Mouse (Mus musculus): ENCODE measurements around the gene Runx1. TPM values are rescaled to one million over a fixed set of nuclear protein-coding genes. Genes with fewer than 3 reads are reported as not detected.

The Runx1 gene
- polyA plus RNA-seq, 1 experiment from 2014 or later: 4.1 TPM

DNA sequence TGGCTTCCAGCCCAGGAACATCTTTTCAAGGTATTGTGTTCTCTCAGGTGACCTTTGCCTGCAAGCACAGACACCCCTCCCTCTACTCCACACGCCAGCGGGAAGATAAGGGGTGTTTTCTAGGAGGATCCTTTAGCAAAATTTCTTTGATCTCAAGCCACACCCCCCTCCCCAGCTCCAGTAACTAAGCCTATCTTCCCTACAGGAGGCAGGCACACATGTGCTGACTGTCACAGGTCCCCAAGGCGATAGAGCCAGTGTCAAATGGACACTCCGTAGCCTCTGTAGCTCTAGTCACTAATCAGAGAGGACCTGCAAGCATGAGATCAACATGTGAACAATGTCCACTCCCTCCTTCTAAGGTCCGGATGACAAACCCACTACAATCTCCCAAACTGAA is 259.8 kb downstream of the Runx1 start:
- WGBS (ENCODE audit: insufficient replicate concordance): 17% methylated on average over 5 of the region's 5 CpGs
- Histone ChIP-seq H3K4me2 (ENCODE audit: low read depth, low read length) (no peak overlapping the region), H3K9ac (ENCODE audit: low read depth, low read length) (no peak overlapping the region), H3K4me3 (ENCODE audit: low read depth, low read length) (no peak overlapping the region), H3K36me3 (ENCODE audit: control insufficient read depth, insufficient read depth) (no peaks in the 10 kb centered on the region), H3K27me3 (ENCODE audit: control insufficient read depth, insufficient read depth, low read depth, low read length) (no peaks in the 10 kb centered on the region; the same call in 1 of the 2 replicates), H3K27ac (ENCODE audit: low read length) (no peak overlapping the region), H3K9me3 (replicated peaks; ENCODE audit: control insufficient read depth, low read length) (no peaks in the 10 kb centered on the region), H3K4me1 (ENCODE audit: control insufficient read depth, low read depth, low read length) (no peaks in the 10 kb centered on the region)
- no peak for ATAC-seq (ENCODE audit: low read depth)

GRCm38 (mm10) chr16:92565708-92566107 is 260.2 kb downstream of the Runx1 start:
- Histone ChIP-seq H3K9me3 (replicated peaks; ENCODE audit: control insufficient read depth, low read length) (no peaks in the 10 kb centered on the region), H3K27ac (ENCODE audit: low read length) (no peak overlapping the region), H3K36me3 (ENCODE audit: control insufficient read depth, insufficient read depth) (no peaks in the 10 kb centered on the region), H3K4me1 (ENCODE audit: control insufficient read depth, low read depth, low read length) (no peaks in the 10 kb centered on the region), H3K4me2 (ENCODE audit: low read depth, low read length) (no peak overlapping the region), H3K4me3 (ENCODE audit: low read depth, low read length) (no peak overlapping the region), H3K9ac (ENCODE audit: low read depth, low read length) (no peak overlapping the region), H3K27me3 (ENCODE audit: control insufficient read depth, insufficient read depth, low read depth, low read length) (no peaks in the 10 kb centered on the region; the same call in 1 of the 2 replicates)
- WGBS (ENCODE audit: insufficient replicate concordance): 2% methylated on average over 6 of the region's 6 CpGs
- no peak for ATAC-seq (ENCODE audit: low read depth)

GRCm38 (mm10) chr16:92565291-92565690 is 260.7 kb downstream of the Runx1 start:
- H3K4me3 ChIP-seq (ENCODE audit: low read depth, low read length): no peak overlapping the region
- ATAC-seq (ENCODE audit: low read depth): no peak

GRCm38 (mm10) chr16:92555051-92555450 is 270.9 kb downstream of the Runx1 start:
- Histone ChIP-seq H3K9me3 (replicated peaks; ENCODE audit: control insufficient read depth, low read length) (no peaks in the 10 kb centered on the region), H3K4me3 (ENCODE audit: low read depth, low read length) (no peak overlapping the region), H3K27me3 (ENCODE audit: control insufficient read depth, insufficient read depth, low read depth, low read length) (no peaks in the 10 kb centered on the region), H3K4me1 (ENCODE audit: control insufficient read depth, low read depth, low read length) (no peaks in the 10 kb centered on the region), H3K27ac (ENCODE audit: low read length) (no peak overlapping the region), H3K36me3 (ENCODE audit: control insufficient read depth, insufficient read depth) (no peaks in the 10 kb centered on the region), H3K4me2 (ENCODE audit: low read depth, low read length) (no peak overlapping the region), H3K9ac (ENCODE audit: low read depth, low read length) (no peak overlapping the region)
- no peak for ATAC-seq (ENCODE audit: low read depth)
- 41% methylated on average over 1 of the region's 1 CpGs for WGBS (ENCODE audit: insufficient replicate concordance)

More at GRCm38 (mm10) chr16:92565291-92565690, 260.7 kb downstream of the Runx1 start:
- Histone ChIP-seq H3K9ac (ENCODE audit: low read depth, low read length) (no peak overlapping the region), H3K27me3 (ENCODE audit: control insufficient read depth, insufficient read depth, low read depth, low read length) (no peaks in the 10 kb centered on the region; the same call in 1 of the 2 replicates), H3K27ac (ENCODE audit: low read length) (no peak overlapping the region), H3K36me3 (ENCODE audit: control insufficient read depth, insufficient read depth) (no peaks in the 10 kb centered on the region), H3K4me1 (ENCODE audit: control insufficient read depth, low read depth, low read length) (no peaks in the 10 kb centered on the region), H3K9me3 (replicated peaks; ENCODE audit: control insufficient read depth, low read length) (no peaks in the 10 kb centered on the region), H3K4me2 (ENCODE audit: low read depth, low read length) (no peak overlapping the region)
- whole genome bisulfite sequencing (ENCODE audit: insufficient replicate concordance): 65% methylated on average over 11 of the region's 11 CpGs

DNA sequence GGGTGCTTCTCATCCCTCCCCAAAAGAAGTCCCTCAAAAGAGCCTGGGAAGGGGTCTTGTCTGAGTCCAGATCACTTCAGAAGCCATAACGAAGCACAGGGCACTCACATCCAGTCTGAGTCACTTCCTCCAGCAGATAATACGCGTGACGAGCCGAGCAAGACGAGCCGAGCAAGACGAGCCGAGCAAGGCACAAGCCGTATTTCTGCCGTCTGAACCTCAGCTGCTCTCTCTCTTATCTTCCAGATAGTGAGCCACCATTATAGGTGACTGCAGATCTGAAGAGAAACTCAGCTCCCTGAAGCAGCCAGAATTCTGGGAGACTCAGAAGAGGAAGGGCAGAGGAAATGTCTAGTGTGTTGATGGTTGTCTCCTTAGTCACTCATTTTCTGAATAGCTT is 273.1 kb downstream of the Runx1 start:
- no peaks in the 10 kb centered on the region for H3K9me3 ChIP-seq (replicated peaks; ENCODE audit: control insufficient read depth, low read length)
- ATAC-seq (ENCODE audit: low read depth): no peak
- H3K9ac ChIP-seq (ENCODE audit: low read depth, low read length): no peak overlapping the region
- H3K4me3 ChIP-seq (ENCODE audit: low read depth, low read length): no peak overlapping the region
- H3K4me1 ChIP-seq (ENCODE audit: control insufficient read depth, low read depth, low read length): no peaks in the 10 kb centered on the region
- H3K36me3 ChIP-seq (ENCODE audit: control insufficient read depth, insufficient read depth): no peaks in the 10 kb centered on the region
- H3K27ac ChIP-seq (ENCODE audit: low read length): no peak overlapping the region
- 9% methylated on average over 11 of the region's 11 CpGs for WGBS (ENCODE audit: insufficient replicate concordance)
- no peak overlapping the region for H3K4me2 ChIP-seq (ENCODE audit: low read depth, low read length)
- no peaks in the 10 kb centered on the region for H3K27me3 ChIP-seq (ENCODE audit: control insufficient read depth, insufficient read depth, low read depth, low read length)

GRCm38 (mm10) chr16:92552106-92552382 is 273.9 kb downstream of the Runx1 start:
- 63% methylated on average over 9 of the region's 9 CpGs for WGBS (ENCODE audit: insufficient replicate concordance)
- no peaks in the 10 kb centered on the region for H3K27me3 ChIP-seq (ENCODE audit: control insufficient read depth, insufficient read depth, low read depth, low read length)
- no peaks in the 10 kb centered on the region for H3K4me1 ChIP-seq (ENCODE audit: control insufficient read depth, low read depth, low read length)
- no peak for ATAC-seq (ENCODE audit: low read depth)
- no peak overlapping the region for H3K4me2 ChIP-seq (ENCODE audit: low read depth, low read length)
- no peak overlapping the region for H3K27ac ChIP-seq (ENCODE audit: low read length)
- no peak overlapping the region for H3K4me3 ChIP-seq (ENCODE audit: low read depth, low read length)
- H3K9ac ChIP-seq (ENCODE audit: low read depth, low read length): no peak overlapping the region
- no peaks in the 10 kb centered on the region for H3K9me3 ChIP-seq (replicated peaks; ENCODE audit: control insufficient read depth, low read length)
- H3K36me3 ChIP-seq (ENCODE audit: control insufficient read depth, insufficient read depth): no peaks in the 10 kb centered on the region

Data from liver, embryonic 16.5 days (tissue).